Mouse (Mus musculus): ENCODE measurements around the gene Vwf. TPM values are rescaled to one million over a fixed set of nuclear protein-coding genes. Genes with fewer than 3 reads are reported as not detected.
A peak's percentile ranks its signal among the peaks of the same experiment; 100 is the strongest.

Vwf gene
- total RNA-seq, 2 experiments from 2014 or later: 14.6 to 14.7 TPM

DNA sequence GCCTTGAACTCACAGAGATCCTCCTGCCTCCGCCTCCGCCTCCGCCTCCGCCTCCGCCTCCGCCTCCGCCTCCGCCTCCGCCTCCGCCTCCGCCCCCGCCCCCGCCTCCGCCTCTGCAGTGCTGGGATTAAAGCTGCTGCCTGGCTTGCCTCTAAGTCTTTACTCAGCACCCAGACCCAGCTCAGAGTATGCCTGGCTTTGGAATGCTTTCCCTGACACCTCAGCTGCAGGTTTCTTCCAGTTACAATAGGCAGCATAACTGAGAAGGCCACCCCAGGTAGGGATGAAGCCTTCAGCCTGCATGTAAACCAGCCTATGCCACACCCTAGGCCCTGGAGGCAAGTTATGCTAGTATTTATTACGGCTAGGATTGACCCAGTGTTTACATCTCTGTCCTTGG is 37.7 kb downstream of the Vwf start:
- DNase-seq (ENCODE audit: extremely low spot score in 1 of 2, low spot score in 1 of 2): no peak

- DNase-seq (ENCODE audit: extremely low spot score in 1 of 2, low spot score in 1 of 2): no peak
These were observed 39.0 kb downstream of the Vwf start for GRCm38 (mm10) chr6:125585579-125585978.

DNA sequence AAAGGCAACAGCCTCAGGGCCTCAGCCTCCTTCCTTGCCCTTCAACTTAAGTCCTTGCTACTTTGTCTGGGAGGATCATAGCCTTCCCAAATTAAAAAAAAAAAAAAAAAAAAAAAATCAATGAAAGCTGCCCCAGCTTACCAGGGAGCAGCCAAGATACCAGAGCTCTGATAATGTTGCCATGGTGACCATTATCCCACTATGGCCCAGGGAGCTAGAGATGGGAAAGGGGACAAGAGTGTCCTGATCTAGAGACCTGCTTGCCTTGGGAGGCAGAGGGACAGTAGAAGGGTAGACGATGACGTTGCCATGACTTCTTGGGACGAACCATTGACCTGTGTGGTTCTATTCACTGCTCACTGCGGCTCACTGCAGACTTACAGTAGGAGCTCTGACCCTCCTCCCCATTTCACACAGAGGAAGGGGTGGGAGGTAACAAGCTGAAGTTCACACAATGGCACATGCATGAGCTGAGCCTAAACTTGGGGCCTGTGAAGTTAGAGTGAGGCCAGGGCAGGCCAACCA is 39.5 kb downstream of the Vwf start:
- DNase-seq (ENCODE audit: extremely low spot score in 1 of 2, low spot score in 1 of 2): no peak

DNA sequence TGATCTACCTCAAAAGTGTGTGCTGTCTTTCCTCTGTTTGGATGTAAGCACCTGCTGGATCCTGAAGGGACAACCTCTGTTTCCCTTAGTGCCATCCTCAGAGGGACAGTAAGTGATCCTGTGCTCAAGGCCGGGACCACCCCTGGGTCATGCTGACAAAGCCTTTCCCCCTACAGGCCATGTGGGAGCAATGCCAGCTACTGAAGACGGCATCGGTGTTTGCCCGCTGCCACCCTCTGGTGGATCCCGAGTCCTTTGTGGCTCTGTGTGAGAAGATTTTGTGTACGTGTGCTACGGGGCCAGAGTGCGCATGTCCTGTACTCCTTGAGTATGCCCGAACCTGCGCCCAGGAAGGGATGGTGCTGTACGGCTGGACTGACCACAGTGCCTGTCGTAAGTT is 41.7 kb downstream of the Vwf start:
- DNase-seq (ENCODE audit: extremely low spot score in 1 of 2, low spot score in 1 of 2): no peak

GRCm38 (mm10) chr6:125589075-125589474 is 42.5 kb downstream of the Vwf start:
- no peak for DNase-seq (ENCODE audit: extremely low spot score in 1 of 2, low spot score in 1 of 2)

- no peak for DNase-seq (ENCODE audit: extremely low spot score in 1 of 2, low spot score in 1 of 2)
These were observed 43.5 kb downstream of the Vwf start for GRCm38 (mm10) chr6:125590056-125590455.

DNA sequence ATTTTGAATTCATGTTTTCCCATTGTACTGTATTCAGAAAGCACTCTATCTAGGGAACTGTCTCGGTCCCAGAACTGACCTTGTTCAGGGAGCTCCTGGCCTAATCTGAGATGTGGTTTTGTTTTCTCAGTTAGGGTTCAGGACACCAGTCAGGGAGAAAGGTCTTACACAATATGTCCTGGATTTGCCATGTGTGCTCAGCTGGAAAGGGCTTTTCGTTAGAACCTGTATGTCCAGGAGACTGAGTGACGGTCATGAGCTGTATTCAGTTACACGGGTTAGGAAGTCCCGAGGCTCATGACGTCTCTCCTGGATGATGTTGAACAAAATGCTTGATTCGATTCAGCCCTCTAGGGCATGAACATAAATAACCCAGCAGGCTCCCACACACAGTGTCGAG is 43.9 kb downstream of the Vwf start:
- no peak for DNase-seq (ENCODE audit: extremely low spot score in 1 of 2, low spot score in 1 of 2)

DNA sequence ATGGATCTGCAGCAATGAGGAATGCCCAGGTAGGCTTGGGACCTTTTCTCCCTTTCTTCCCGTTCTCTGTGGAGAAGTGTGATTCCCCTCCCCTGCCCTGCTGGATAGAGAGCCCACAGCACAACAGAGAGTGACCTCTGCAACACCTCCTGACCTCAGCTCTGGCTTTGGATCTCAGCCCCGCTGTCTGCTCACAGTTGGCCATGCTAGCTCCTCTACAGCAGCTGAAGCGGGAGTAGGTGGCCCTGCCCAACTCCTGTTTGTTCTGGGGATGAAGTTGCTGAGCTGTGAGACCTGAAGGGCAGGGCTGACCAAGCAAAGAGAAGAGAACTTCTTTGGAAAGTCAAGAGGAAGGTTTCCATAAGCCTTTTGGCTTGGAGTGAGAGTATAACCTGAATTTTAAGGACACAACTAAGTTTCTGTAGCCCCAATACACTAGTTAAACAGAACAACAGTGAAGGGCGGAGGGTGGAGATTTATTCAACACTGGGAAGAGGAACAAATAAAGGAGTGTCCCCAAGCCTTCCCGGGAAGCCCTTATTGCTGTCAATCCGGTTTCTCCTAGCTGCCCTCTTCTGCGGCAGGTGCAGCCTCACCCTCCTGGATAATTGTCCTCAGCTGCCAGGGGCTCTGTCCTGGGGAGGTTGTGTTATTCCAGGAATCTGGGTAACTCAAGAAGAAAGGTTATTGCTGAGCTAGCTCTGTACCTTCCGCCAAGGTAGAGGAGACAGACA is 45.2 kb downstream of the Vwf start:
- DNase-seq (ENCODE audit: extremely low spot score in 1 of 2, low spot score in 1 of 2): no peak

DNA sequence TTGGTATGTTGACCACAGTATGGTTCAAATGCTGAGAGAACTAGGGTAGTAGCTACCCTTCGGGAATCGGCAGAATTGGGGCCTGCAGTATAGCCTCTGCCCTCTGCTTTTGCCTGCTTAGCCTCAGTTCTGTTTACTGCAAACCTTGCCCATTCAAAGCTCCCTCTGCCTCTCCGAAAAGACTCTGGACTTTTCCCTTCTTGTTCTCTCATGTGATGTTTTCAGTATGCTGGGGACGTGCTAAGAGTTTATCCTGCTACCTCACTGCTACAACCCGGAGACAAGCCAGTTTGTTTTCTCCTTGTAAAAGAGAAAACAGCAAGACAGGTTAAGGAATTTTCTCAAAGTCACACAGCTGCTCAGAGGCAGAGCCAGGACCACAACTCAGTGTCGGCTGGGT is 46.0 kb downstream of the Vwf start:
- no peak for DNase-seq (ENCODE audit: extremely low spot score in 1 of 2, low spot score in 1 of 2)

- DNase-seq (ENCODE audit: extremely low spot score in 1 of 2, low spot score in 1 of 2): no peak
These were observed 47.7 kb downstream of the Vwf start for GRCm38 (mm10) chr6:125594311-125594710.

DNA sequence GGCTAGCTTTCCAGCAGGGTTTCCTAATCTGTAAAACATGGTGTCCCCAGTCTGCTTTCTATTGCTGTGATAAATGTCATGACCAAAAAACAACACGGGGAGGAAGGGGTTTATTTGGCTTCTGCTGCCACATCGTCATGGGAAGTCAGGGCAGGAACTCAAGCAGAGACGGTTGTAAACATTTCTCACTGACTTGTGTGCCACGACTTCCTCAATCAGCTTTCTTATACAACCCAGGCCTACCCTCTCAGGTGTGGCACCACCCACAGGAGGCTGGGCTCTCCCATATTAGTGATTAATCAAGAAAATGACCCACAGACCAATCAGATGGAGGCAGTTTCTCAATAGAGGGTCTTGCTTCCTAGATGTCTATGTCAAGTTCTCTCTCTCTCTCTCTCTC is 48.3 kb downstream of the Vwf start:
- DNase-seq (ENCODE audit: extremely low spot score in 1 of 2, low spot score in 1 of 2): no peak

DNA sequence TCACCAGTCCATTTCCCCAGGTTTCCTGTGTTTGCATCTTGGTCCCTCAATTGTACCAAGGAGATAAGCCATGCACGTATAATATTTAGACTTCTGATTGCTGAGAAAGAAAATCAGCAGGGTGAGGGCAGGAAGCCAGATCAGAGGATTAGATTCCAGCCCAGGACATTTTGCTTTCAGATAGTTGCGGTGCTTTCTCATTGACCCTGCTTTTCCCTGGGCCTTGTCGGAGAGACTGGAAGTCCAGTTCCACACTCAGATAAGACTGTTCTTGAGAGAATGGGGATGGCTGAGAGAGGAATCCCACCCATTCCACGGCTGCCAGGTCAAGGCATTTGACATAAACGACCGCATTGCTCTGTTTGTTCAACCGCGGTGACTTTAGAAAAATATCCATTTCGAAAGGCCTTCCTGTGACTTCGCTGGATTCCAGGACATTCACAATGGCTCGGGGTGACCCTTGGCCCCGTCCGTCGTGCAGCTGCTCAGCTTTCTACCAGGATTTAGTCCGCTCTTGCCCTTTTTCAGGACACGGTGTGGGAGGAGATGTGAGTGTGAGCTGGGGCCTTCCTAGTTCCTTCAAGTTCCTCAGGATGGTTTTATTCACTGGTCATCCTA is 50.2 kb downstream of the Vwf start:
- DNase-seq (ENCODE audit: extremely low spot score in 1 of 2, low spot score in 1 of 2): no peak

DNA sequence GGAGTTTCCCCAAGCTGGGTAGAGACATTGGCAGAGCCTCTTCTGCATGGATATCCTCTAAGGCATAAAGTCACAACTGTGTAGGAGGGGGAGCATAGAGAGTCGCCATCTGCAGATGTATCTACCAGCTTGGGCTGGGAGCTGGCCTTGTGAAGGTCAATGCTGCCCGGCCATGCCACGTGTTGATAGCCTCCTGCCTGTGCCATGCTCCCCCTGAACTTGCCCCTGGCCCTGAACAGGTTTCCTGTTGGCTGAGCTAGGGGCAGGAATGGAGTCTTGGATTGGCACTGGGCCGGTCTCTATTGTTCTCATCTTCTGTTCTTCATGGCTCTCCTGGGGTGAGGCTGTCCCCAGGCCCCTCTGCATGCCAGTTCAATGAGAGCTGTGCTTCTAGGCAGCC is 51.1 kb downstream of the Vwf start:
- no peak for DNase-seq (ENCODE audit: extremely low spot score in 1 of 2, low spot score in 1 of 2)

DNA sequence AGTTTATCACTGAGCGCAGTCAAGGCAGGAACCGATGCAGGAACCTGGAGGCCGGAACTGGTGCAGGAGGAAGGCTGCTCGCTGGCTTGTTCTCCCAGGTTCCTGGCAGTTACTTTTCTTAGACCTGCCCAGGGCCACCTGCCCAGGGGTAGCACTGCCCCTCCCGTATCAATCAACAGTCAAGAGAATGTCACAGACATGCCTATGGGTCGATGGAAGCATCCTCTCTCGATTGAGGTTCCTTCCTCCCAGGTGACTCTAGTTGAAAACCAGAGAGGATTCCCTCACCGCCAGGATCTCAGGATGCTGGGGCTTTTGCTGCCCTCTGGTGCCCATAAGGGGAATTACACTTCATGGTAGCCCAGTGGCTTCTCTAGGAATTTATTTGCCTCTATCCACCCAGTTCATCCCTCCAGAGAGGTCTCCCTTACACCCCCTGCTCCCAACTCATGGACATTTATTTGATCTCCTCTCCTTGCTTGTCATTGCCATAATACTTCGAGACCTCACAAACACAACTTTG is 53.5 kb downstream of the Vwf start:
- DNase-seq (ENCODE audit: extremely low spot score in 1 of 2, low spot score in 1 of 2): peak; percentile 65 to 82

DNA sequence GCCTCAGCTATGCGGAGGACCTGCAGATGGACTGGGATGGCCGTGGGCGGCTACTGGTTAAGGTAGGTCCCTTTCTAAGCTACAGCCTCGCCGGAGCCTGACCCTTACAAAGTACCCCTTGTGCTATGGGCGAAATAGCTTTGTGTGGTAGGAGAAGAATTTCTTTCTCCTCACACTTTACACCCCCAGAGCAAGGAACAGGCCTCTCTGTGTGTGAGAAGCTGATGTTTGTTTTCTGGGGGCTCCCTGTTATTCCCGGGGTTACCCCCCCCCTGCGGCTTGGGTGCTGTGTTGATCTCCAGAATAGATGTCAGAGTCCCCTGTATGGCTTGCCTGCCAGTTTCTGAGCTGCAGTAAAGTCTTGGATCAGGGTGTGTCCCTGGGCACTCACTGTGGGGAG is 54.1 kb downstream of the Vwf start:
- no peak for DNase-seq (ENCODE audit: extremely low spot score in 1 of 2, low spot score in 1 of 2)

GRCm38 (mm10) chr6:125601190-125601589 is 54.6 kb downstream of the Vwf start:
- no peak for DNase-seq (ENCODE audit: extremely low spot score in 1 of 2, low spot score in 1 of 2)

- DNase-seq (ENCODE audit: extremely low spot score in 1 of 2, low spot score in 1 of 2): no peak
These were observed 55.2 kb downstream of the Vwf start for GRCm38 (mm10) chr6:125601748-125602147.

DNA sequence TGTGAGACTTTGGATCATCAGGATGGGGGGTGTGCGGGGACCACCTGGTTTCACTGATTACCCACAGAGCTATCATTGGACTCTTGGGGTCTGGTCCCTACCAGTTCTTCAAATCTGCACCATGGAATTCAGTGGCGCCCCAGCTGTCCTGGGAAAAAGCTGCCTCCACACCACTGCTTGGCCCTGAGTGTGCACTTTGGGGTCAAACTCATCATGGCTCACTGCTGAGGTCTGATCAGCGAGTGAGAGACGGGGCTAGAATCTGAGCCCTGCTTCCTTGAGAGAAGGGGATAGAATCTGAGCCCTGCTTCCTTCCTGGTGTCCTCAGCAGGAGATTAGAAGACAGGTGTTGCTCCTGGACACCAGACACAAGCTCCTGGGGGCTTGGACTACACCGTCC is 55.8 kb downstream of the Vwf start:
- DNase-seq (ENCODE audit: extremely low spot score in 1 of 2, low spot score in 1 of 2): no peak

- peak; percentile 54 to 78 for DNase-seq (ENCODE audit: extremely low spot score in 1 of 2, low spot score in 1 of 2)
These were observed 56.7 kb downstream of the Vwf start for GRCm38 (mm10) chr6:125603234-125603633.

- no peak for DNase-seq (ENCODE audit: extremely low spot score in 1 of 2, low spot score in 1 of 2)
These were observed 57.3 kb downstream of the Vwf start for GRCm38 (mm10) chr6:125603678-125604462.

Measured in layer of hippocampus, postnatal 25 days (tissue).